Comparison of ENCODE assay signal across 8 mouse cellular contexts in the genomic region with DNA sequence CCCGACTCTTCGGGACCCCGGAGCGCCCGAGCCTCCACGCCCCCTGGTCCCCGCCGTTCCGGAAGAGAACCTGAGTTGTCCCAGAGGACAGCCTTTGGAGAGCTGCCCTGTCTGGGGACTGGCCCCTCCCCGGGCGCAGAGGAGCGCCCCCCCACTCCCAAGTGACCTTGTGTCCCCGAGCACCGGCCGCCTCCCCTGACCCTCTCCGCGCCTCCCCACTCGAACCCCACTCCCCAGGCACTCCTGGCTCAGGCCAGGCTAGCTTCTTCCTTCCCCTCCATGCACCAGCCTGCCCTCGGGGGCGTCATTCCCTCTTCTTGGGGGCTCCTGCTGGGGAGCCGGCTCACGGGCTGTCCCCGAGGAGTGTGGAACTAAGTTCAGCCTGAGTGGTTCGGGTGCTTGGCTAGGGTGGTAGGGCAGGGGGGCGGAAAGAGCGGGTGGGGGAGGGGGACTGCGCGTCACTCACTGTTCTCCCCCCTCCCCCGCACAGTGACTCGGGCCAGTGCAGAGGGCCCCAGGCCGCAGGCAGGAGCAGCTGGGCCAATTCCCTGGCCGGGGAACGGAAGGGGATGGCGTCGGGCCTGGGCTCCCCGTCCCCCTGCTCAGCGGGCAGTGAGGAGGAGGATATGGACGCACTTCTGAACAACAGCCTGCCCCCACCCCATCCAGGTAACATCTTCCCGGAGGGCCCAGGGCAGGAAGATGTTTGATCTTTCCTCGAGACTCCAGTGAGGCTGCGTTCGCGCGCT. TPM values are rescaled to one million over a fixed set of nuclear protein-coding genes. Genes with fewer than 3 reads are reported as not detected.
DNase-seq lines count a peak whose midpoint lies in the region; ATAC-seq and TF ChIP-seq lines count a peak whose summit lies in the region.

No protein-coding gene starts in this region.

- peak overlapping the region; percentile 98 for H3K9ac ChIP-seq in MEL (ENCODE audit: control insufficient read depth, low read depth, low read length, poor library complexity, severe bottlenecking)
- H3K9ac ChIP-seq in forebrain, embryonic 14.5 days (ENCODE audit: low read length) = peak overlapping the region; percentile 96

- peaks cover 37% of the 10 kb centered on the region for H3K79me2 ChIP-seq in MEL (ENCODE audit: control insufficient read depth, insufficient read depth, low read length, poor library complexity)

- H3K9me3 ChIP-seq in MEL (replicated peaks; ENCODE audit: insufficient read depth, low read length) = no peaks in the 10 kb centered on the region
- H3K9me3 ChIP-seq in forebrain, embryonic 14.5 days (replicated peaks; ENCODE audit: control insufficient read depth, low read length) = no peaks in the 10 kb centered on the region
- no peaks in the 10 kb centered on the region for H3K9me3 ChIP-seq in hindbrain, embryonic 10.5 days

- H3K27ac ChIP-seq in MEL (ENCODE audit: control insufficient read depth, low read depth, low read length) = peak overlapping the region; percentile 59
- peak overlapping the region; percentile 96 for H3K27ac ChIP-seq in bone marrow, adult 2 months (ENCODE audit: control insufficient read depth, insufficient read depth, low read depth, low read length, poor library complexity)
- H3K27ac ChIP-seq in forebrain, embryonic 14.5 days (ENCODE audit: low read depth, low read length) = peak overlapping the region; percentile 92
- peak overlapping the region; percentile 98 for H3K27ac ChIP-seq in hindbrain, embryonic 10.5 days

- no peak for TF ChIP-seq CTCF in MEL (IDR thresholded peaks at IDR 0.05 in 2 of 3, conservative IDR thresholded peaks at IDR 0.05 in 1 of 3; ENCODE audit: control insufficient read depth in 1 of 3, insufficient read depth in 1 of 3, low read depth in 2 of 3, low read length in 3 of 3, poor library complexity in 1 of 3, severe bottlenecking in 1 of 3)
- no peak for TF ChIP-seq CTCF in bone marrow, adult 2 months (IDR thresholded peaks at IDR 0.05; ENCODE audit: control insufficient read depth, insufficient read depth, low read length)

- peaks cover 9 to 27% of the 10 kb centered on the region in 2 experiments for H3K4me1 ChIP-seq in MEL (ENCODE audit: control insufficient read depth in 1 of 2, insufficient read depth in 2 of 2, low read length in 2 of 2)
- peaks cover 2% of the 10 kb centered on the region; the same call in 1 of the 2 replicates for H3K4me1 ChIP-seq in bone marrow, adult 2 months (ENCODE audit: control insufficient read depth, insufficient read depth, low read length)
- peaks cover 27% of the 10 kb centered on the region for H3K4me1 ChIP-seq in forebrain, embryonic 14.5 days (ENCODE audit: control insufficient read depth, insufficient read depth, low read length)
- H3K4me1 ChIP-seq in hindbrain, embryonic 10.5 days (replicated peaks) = peaks cover 63% of the 10 kb centered on the region

- peaks cover 15 to 24% of the 10 kb centered on the region in 2 experiments for H3K36me3 ChIP-seq in MEL (ENCODE audit: control insufficient read depth in 1 of 2, insufficient read depth in 2 of 2, low read length in 2 of 2)
- peaks cover 41% of the 10 kb centered on the region for H3K36me3 ChIP-seq in forebrain, embryonic 14.5 days (ENCODE audit: control insufficient read depth, insufficient read depth, low read length)
- H3K36me3 ChIP-seq in hindbrain, embryonic 10.5 days = peaks cover 46% of the 10 kb centered on the region

- peak; percentile 54 for DNase-seq in MEL (ENCODE audit: low read depth, low spot score)
- DNase-seq in forebrain, embryonic 14.5 days (ENCODE audit: low spot score) = peak; percentile 51
- DNase-seq in hindbrain, embryonic 10.5 days (ENCODE audit: low spot score) = peak; percentile 71
- DNase-seq in left cerebral cortex, postnatal 36 days (ENCODE audit: low spot score in 2 of 2) = peak; percentile 35 to 53
- DNase-seq in skeletal muscle tissue, adult 2 months (ENCODE audit: low read depth, low spot score) = peak; percentile 53

- TF ChIP-seq EP300 in MEL (IDR thresholded peaks at IDR 0.05; ENCODE audit: low read depth in 1 of 2, low read length in 2 of 2) = no peak

- peak overlapping the region; percentile 84 to 90 for H3K4me3 ChIP-seq in MEL (ENCODE audit: control insufficient read depth in 1 of 2, insufficient read depth in 1 of 2, low read depth in 2 of 2, low read length in 2 of 2)
- peak overlapping the region; percentile 96 for H3K4me3 ChIP-seq in bone marrow, adult 2 months (replicated peaks; ENCODE audit: control insufficient read depth, low read depth, low read length)
- peak overlapping the region; percentile 98 for H3K4me3 ChIP-seq in forebrain, embryonic 14.5 days (ENCODE audit: low read depth, low read length)
- peak overlapping the region; percentile 100 for H3K4me3 ChIP-seq in hindbrain, embryonic 10.5 days

- peak overlapping the region; percentile 94 for H3K4me2 ChIP-seq in forebrain, embryonic 14.5 days (ENCODE audit: low read length)

- 1% methylated on average over 44 of the region's 44 CpGs for WGBS in bone marrow, adult 2 months
- under 1% methylated on average over 28 of the region's 44 CpGs for WGBS in forebrain, embryonic 14.5 days
- under 1% methylated on average over 44 of the region's 44 CpGs for WGBS in hindbrain, embryonic 10.5 days

- intact Hi-C loops in left cerebral cortex, postnatal 36 days (cut with DNase I) = loop anchor here (5.0 kb wide), 1 partner anchor 71 kb away; the partner anchor contains the start of gene Gapdh

- no peaks in the 10 kb centered on the region for H3K27me3 ChIP-seq in MEL (ENCODE audit: control insufficient read depth in 1 of 2, insufficient read depth in 2 of 2, low read length in 2 of 2)
- H3K27me3 ChIP-seq in forebrain, embryonic 14.5 days (replicated peaks; ENCODE audit: control insufficient read depth, insufficient read depth, low read length) = no peaks in the 10 kb centered on the region
- no peaks in the 10 kb centered on the region for H3K27me3 ChIP-seq in hindbrain, embryonic 10.5 days (ENCODE audit: insufficient read depth, poor library complexity, severe bottlenecking)

- peak; percentile 36 for ATAC-seq in forebrain, embryonic 14.5 days
- ATAC-seq in megakaryocyte progenitor cell, adult 5-6 weeks (replicated peaks; ENCODE audit: poor library complexity) = peak; percentile 10; the same call in 1 of the 2 replicates
- ATAC-seq in megakaryocyte-erythroid progenitor cell, adult 5-6 weeks (replicated peaks; ENCODE audit: low FRiP score, low TSS enrichment, poor library complexity, severe bottlenecking) = no peak

- no peak for TF ChIP-seq RAD21 in MEL (IDR thresholded peaks at IDR 0.05; ENCODE audit: low read depth, low read length)

- peak; percentile 26 to 29; a peak in 1 of 4 replicates for TF ChIP-seq POLR2A in MEL (IDR thresholded peaks at IDR 0.05; ENCODE audit: control insufficient read depth in 1 of 2, insufficient read depth in 1 of 2, low read depth in 1 of 2, low read length in 2 of 2, poor library complexity in 1 of 2)
- TF ChIP-seq POLR2A in bone marrow, adult 2 months (IDR thresholded peaks at IDR 0.05; ENCODE audit: borderline replicate concordance, control insufficient read depth, low read depth, low read length) = no peak

RNA-seq across cellular contexts. Expression of gene Chd4, which starts 1.0 kb away (rescaled TPM):
- total RNA-seq in MEL (2012; rRNA removed) = 173 and 193 TPM in 2 replicates
- 100 to 1,000 TPM in 1 of 2 experiments, 10 to 100 TPM in 1; 93.0 to 232 TPM for polyA plus RNA-seq in MEL (2012; ENCODE audit: insufficient read depth in 1 of 2, insufficient read length in 2 of 2, low read depth in 1 of 2, low replicate concordance in 2 of 2, missing spikeins in 1 of 2)
- 66.8 and 106 TPM in 2 replicates for polyA plus RNA-seq in bone marrow, adult 2 months (2011; ENCODE audit: insufficient read depth, insufficient read length, low replicate concordance, missing spikeins)
- polyA plus RNA-seq in forebrain, embryonic 14.5 days (2014; fragmentation: Nextera tagmentation; extraction: Ambion mirVana) = 61.1 and 66.1 TPM in 2 replicates
- 95.7 and 97.6 TPM in 2 replicates for polyA plus RNA-seq in hindbrain, embryonic 10.5 days (2016; fragmentation: Nextera tagmentation; extraction: Ambion mirVana)
- 100 to 1,000 TPM; 153 to 166 TPM for total RNA-seq in left cerebral cortex, postnatal 36 days (2021)
- total RNA-seq in megakaryocyte progenitor cell, adult 5-6 weeks (2015) = 85.7 and 91.6 TPM in 2 replicates
- total RNA-seq in megakaryocyte progenitor cell, adult 5-6 weeks (2017) = 299 and 375 TPM in 2 replicates
- 153 and 188 TPM in 2 replicates for total RNA-seq in megakaryocyte-erythroid progenitor cell, adult 5-6 weeks (2014; fragmentation: Nextera tagmentation)
- total RNA-seq in megakaryocyte-erythroid progenitor cell, adult 5-6 weeks (2017) = 438 and 492 TPM in 2 replicates

RNA-seq across cellular contexts. Expression of gene Lpar5, which starts 29.1 kb away (rescaled TPM):
- 2.8 and 3.5 TPM in 2 replicates for total RNA-seq in MEL (2012; rRNA removed)
- 10 to 100 TPM in 1 of 2 experiments, not detected in 1; 16.2 TPM for polyA plus RNA-seq in MEL (2012; ENCODE audit: insufficient read depth in 1 of 2, insufficient read length in 2 of 2, low read depth in 1 of 2, low replicate concordance in 2 of 2, missing spikeins in 1 of 2)
- not detected in 2 replicates for polyA plus RNA-seq in bone marrow, adult 2 months (2011; ENCODE audit: insufficient read depth, insufficient read length, low replicate concordance, missing spikeins)
- polyA plus RNA-seq in forebrain, embryonic 14.5 days (2014; fragmentation: Nextera tagmentation; extraction: Ambion mirVana) = 0.21 and 0.81 TPM in 2 replicates
- polyA plus RNA-seq in hindbrain, embryonic 10.5 days (2016; fragmentation: Nextera tagmentation; extraction: Ambion mirVana) = 0.10 TPM in 1 of 2 replicates, not detected in the other
- under 1 TPM; 0.48 to 0.84 TPM for total RNA-seq in left cerebral cortex, postnatal 36 days (2021)
- 6.7 and 10.6 TPM in 2 replicates for total RNA-seq in megakaryocyte progenitor cell, adult 5-6 weeks (2015)
- total RNA-seq in megakaryocyte progenitor cell, adult 5-6 weeks (2017) = 3.5 and 6.7 TPM in 2 replicates
- total RNA-seq in megakaryocyte-erythroid progenitor cell, adult 5-6 weeks (2014; fragmentation: Nextera tagmentation) = not detected in 2 replicates
- 4.3 TPM in 1 of 2 replicates, not detected in the other for total RNA-seq in megakaryocyte-erythroid progenitor cell, adult 5-6 weeks (2017)

RNA-seq across cellular contexts. Expression of gene Nop2, which starts 34.9 kb away (rescaled TPM):
- total RNA-seq in MEL (2012; rRNA removed) = 210 and 263 TPM in 2 replicates
- 100 to 1,000 TPM; 221 to 337 TPM for polyA plus RNA-seq in MEL (2012; ENCODE audit: insufficient read depth in 1 of 2, insufficient read length in 2 of 2, low read depth in 1 of 2, low replicate concordance in 2 of 2, missing spikeins in 1 of 2)
- 12.5 and 25.7 TPM in 2 replicates for polyA plus RNA-seq in bone marrow, adult 2 months (2011; ENCODE audit: insufficient read depth, insufficient read length, low replicate concordance, missing spikeins)
- 46.8 and 52.7 TPM in 2 replicates for polyA plus RNA-seq in forebrain, embryonic 14.5 days (2014; fragmentation: Nextera tagmentation; extraction: Ambion mirVana)
- 67.6 and 83.8 TPM in 2 replicates for polyA plus RNA-seq in hindbrain, embryonic 10.5 days (2016; fragmentation: Nextera tagmentation; extraction: Ambion mirVana)
- 10 to 100 TPM; 26.4 to 26.6 TPM for total RNA-seq in left cerebral cortex, postnatal 36 days (2021)
- 42.8 and 43.7 TPM in 2 replicates for total RNA-seq in megakaryocyte progenitor cell, adult 5-6 weeks (2015)
- 82.3 and 83.8 TPM in 2 replicates for total RNA-seq in megakaryocyte progenitor cell, adult 5-6 weeks (2017)
- 92.2 and 114 TPM in 2 replicates for total RNA-seq in megakaryocyte-erythroid progenitor cell, adult 5-6 weeks (2014; fragmentation: Nextera tagmentation)
- total RNA-seq in megakaryocyte-erythroid progenitor cell, adult 5-6 weeks (2017) = 108 and 125 TPM in 2 replicates

RNA-seq across cellular contexts. Expression of gene Acrbp, which starts 47.3 kb away (rescaled TPM):
- 1.2 and 3.3 TPM in 2 replicates for total RNA-seq in MEL (2012; rRNA removed)
- 1 to 10 TPM in 1 of 2 experiments, not detected in 1; 5.3 TPM for polyA plus RNA-seq in MEL (2012; ENCODE audit: insufficient read depth in 1 of 2, insufficient read length in 2 of 2, low read depth in 1 of 2, low replicate concordance in 2 of 2, missing spikeins in 1 of 2)
- 24.3 and 45.9 TPM in 2 replicates for polyA plus RNA-seq in bone marrow, adult 2 months (2011; ENCODE audit: insufficient read depth, insufficient read length, low replicate concordance, missing spikeins)
- 10.2 and 14.8 TPM in 2 replicates for polyA plus RNA-seq in forebrain, embryonic 14.5 days (2014; fragmentation: Nextera tagmentation; extraction: Ambion mirVana)
- 13.1 and 15.5 TPM in 2 replicates for polyA plus RNA-seq in hindbrain, embryonic 10.5 days (2016; fragmentation: Nextera tagmentation; extraction: Ambion mirVana)
- 10 to 100 TPM in 1 of 2 experiments, 1 to 10 TPM in 1; 8.3 to 13.4 TPM for total RNA-seq in left cerebral cortex, postnatal 36 days (2021)
- 8.1 and 9.5 TPM in 2 replicates for total RNA-seq in megakaryocyte progenitor cell, adult 5-6 weeks (2015)
- total RNA-seq in megakaryocyte progenitor cell, adult 5-6 weeks (2017) = 3.6 and 5.8 TPM in 2 replicates
- total RNA-seq in megakaryocyte-erythroid progenitor cell, adult 5-6 weeks (2014; fragmentation: Nextera tagmentation) = 8.6 and 16.5 TPM in 2 replicates
- 0.95 and 8.6 TPM in 2 replicates for total RNA-seq in megakaryocyte-erythroid progenitor cell, adult 5-6 weeks (2017)

RNA-seq across cellular contexts. Expression of gene Iffo1, which starts 48.3 kb away (rescaled TPM):
- total RNA-seq in MEL (2012; rRNA removed) = 75.4 and 96.1 TPM in 2 replicates
- polyA plus RNA-seq in MEL (2012; ENCODE audit: insufficient read depth in 1 of 2, insufficient read length in 2 of 2, low read depth in 1 of 2, low replicate concordance in 2 of 2, missing spikeins in 1 of 2) = 10 to 100 TPM in 1 of 2 experiments, not detected in 1; 96.9 TPM
- polyA plus RNA-seq in bone marrow, adult 2 months (2011; ENCODE audit: insufficient read depth, insufficient read length, low replicate concordance, missing spikeins) = 21.0 and 39.0 TPM in 2 replicates
- 10.8 and 13.4 TPM in 2 replicates for polyA plus RNA-seq in forebrain, embryonic 14.5 days (2014; fragmentation: Nextera tagmentation; extraction: Ambion mirVana)
- 12.5 and 18.3 TPM in 2 replicates for polyA plus RNA-seq in hindbrain, embryonic 10.5 days (2016; fragmentation: Nextera tagmentation; extraction: Ambion mirVana)
- total RNA-seq in left cerebral cortex, postnatal 36 days (2021) = 10 to 100 TPM; 63.0 to 67.2 TPM
- total RNA-seq in megakaryocyte progenitor cell, adult 5-6 weeks (2015) = 14.3 and 18.1 TPM in 2 replicates
- 14.2 and 15.7 TPM in 2 replicates for total RNA-seq in megakaryocyte progenitor cell, adult 5-6 weeks (2017)
- 18.3 and 22.7 TPM in 2 replicates for total RNA-seq in megakaryocyte-erythroid progenitor cell, adult 5-6 weeks (2014; fragmentation: Nextera tagmentation)
- total RNA-seq in megakaryocyte-erythroid progenitor cell, adult 5-6 weeks (2017) = 10.3 and 12.8 TPM in 2 replicates
